Mouse (Mus musculus): ENCODE measurements around the gene Nav2. TPM values are rescaled to one million over a fixed set of nuclear protein-coding genes. Genes with fewer than 3 reads are reported as not detected.

The Nav2 gene
- total and polyA plus RNA-seq, 3 experiments = 20.4 to 49.9 (median 34.4) TPM

- Histone ChIP-seq H3K4me3 (no peak overlapping the region), H3K9ac (ENCODE audit: low read depth, low read length) (no peak overlapping the region), H3K27me3 (ENCODE audit: control insufficient read depth, insufficient read depth, low read length) (no peaks in the 10 kb centered on the region), H3K36me3 (ENCODE audit: control insufficient read depth, insufficient read depth, low read length) (no peaks in the 10 kb centered on the region), H3K79me2 (replicated peaks; ENCODE audit: control insufficient read depth, insufficient read depth, low read length) (no peaks in the 10 kb centered on the region), H3K27ac (no peak overlapping the region), H3K4me1 (ENCODE audit: control insufficient read depth, insufficient read depth, low read length) (no peaks in the 10 kb centered on the region; the same call in 1 of the 2 replicates)
- 87% methylated on average over 10 of the region's 10 CpGs for WGBS
- DNase-seq = no peak
- TF ChIP-seq POLR2A (IDR thresholded peaks at IDR 0.05; ENCODE audit: insufficient read depth, low read depth, low read length) (no peak), EP300 (IDR thresholded peaks at IDR 0.05; ENCODE audit: insufficient read depth, low read depth, low read length) (no peak), CTCF (IDR thresholded peaks at IDR 0.05) (no peak)
- intact Hi-C loops (cut with DNase I) = no loop called here
Observed at GRCm38 (mm10) chr7:49457890-49458289, 549.4 kb downstream of the Nav2 start.

- no peaks in the 10 kb centered on the region; the same call in 1 of the 2 replicates for H3K4me1 ChIP-seq (ENCODE audit: control insufficient read depth, insufficient read depth, low read length)
- peak overlapping the region; percentile 43 for H3K4me3 ChIP-seq
- no peaks in the 10 kb centered on the region for H3K36me3 ChIP-seq (ENCODE audit: control insufficient read depth, insufficient read depth, low read length)
- H3K27me3 ChIP-seq (ENCODE audit: control insufficient read depth, insufficient read depth, low read length) = no peaks in the 10 kb centered on the region
- TF ChIP-seq EP300 (IDR thresholded peaks at IDR 0.05; ENCODE audit: insufficient read depth, low read depth, low read length) (no peak), POLR2A (IDR thresholded peaks at IDR 0.05; ENCODE audit: insufficient read depth, low read depth, low read length) (no peak), CTCF (IDR thresholded peaks at IDR 0.05) (no peak)
- H3K9ac ChIP-seq (ENCODE audit: low read depth, low read length) = peak overlapping the region; percentile 55; the same call in 1 of the 2 replicates
- H3K27ac ChIP-seq = peak overlapping the region; percentile 45
- H3K79me2 ChIP-seq (replicated peaks; ENCODE audit: control insufficient read depth, insufficient read depth, low read length) = no peaks in the 10 kb centered on the region
- DNase-seq = peak in 1 of 2 experiments; percentile 44
- intact Hi-C loops (cut with DNase I) = no loop called here
- 25% methylated on average over 10 of the region's 10 CpGs for WGBS
Observed at GRCm38 (mm10) chr7:49462328-49462811, 553.9 kb downstream of the Nav2 start.

- Histone ChIP-seq H3K27ac (no peak overlapping the region), H3K36me3 (ENCODE audit: control insufficient read depth, insufficient read depth, low read length) (no peaks in the 10 kb centered on the region), H3K4me1 (ENCODE audit: control insufficient read depth, insufficient read depth, low read length) (peaks cover 5% of the 10 kb centered on the region), H3K9ac (ENCODE audit: low read depth, low read length) (no peak overlapping the region), H3K79me2 (replicated peaks; ENCODE audit: control insufficient read depth, insufficient read depth, low read length) (no peaks in the 10 kb centered on the region), H3K27me3 (ENCODE audit: control insufficient read depth, insufficient read depth, low read length) (no peaks in the 10 kb centered on the region), H3K4me3 (no peak overlapping the region)
- DNase-seq = peak; percentile 40 to 49
- intact Hi-C loops (cut with DNase I) = loop anchor here (1.0 to 2.0 kb wide), 2 partner anchors 133 to 283 kb away; no protein-coding TSS in a partner anchor
- 17% methylated on average over 10 of the region's 10 CpGs for WGBS
- no peak for TF ChIP-seq POLR2A (IDR thresholded peaks at IDR 0.05; ENCODE audit: insufficient read depth, low read depth, low read length)
- no peak for TF ChIP-seq EP300 (IDR thresholded peaks at IDR 0.05; ENCODE audit: insufficient read depth, low read depth, low read length)
- TF ChIP-seq CTCF (IDR thresholded peaks at IDR 0.05) = peak; percentile 81
Observed at GRCm38 (mm10) chr7:49467861-49468260, 559.3 kb downstream of the Nav2 start.

GRCm38 (mm10) chr7:49468492-49469205, 560.1 kb downstream of the Nav2 start:
- no peak for TF ChIP-seq EP300 (IDR thresholded peaks at IDR 0.05; ENCODE audit: insufficient read depth, low read depth, low read length)
- no peak for TF ChIP-seq POLR2A (IDR thresholded peaks at IDR 0.05; ENCODE audit: insufficient read depth, low read depth, low read length)
- no peak for TF ChIP-seq CTCF (IDR thresholded peaks at IDR 0.05)
- Histone ChIP-seq H3K4me1 (ENCODE audit: control insufficient read depth, insufficient read depth, low read length) (peaks cover 5% of the 10 kb centered on the region), H3K79me2 (replicated peaks; ENCODE audit: control insufficient read depth, insufficient read depth, low read length) (no peaks in the 10 kb centered on the region), H3K36me3 (ENCODE audit: control insufficient read depth, insufficient read depth, low read length) (no peaks in the 10 kb centered on the region), H3K9ac (ENCODE audit: low read depth, low read length) (no peak overlapping the region), H3K27ac (no peak overlapping the region), H3K4me3 (no peak overlapping the region), H3K27me3 (ENCODE audit: control insufficient read depth, insufficient read depth, low read length) (no peaks in the 10 kb centered on the region)
- intact Hi-C loops (cut with DNase I) = loop anchor here (1.0 to 2.0 kb wide), 2 partner anchors 133 to 282 kb away; no protein-coding TSS in a partner anchor
- DNase-seq = no peak
- WGBS = 82% methylated on average over 8 of the region's 8 CpGs

- H3K9ac ChIP-seq (ENCODE audit: low read depth, low read length) = no peak overlapping the region
- peaks cover 5% of the 10 kb centered on the region for H3K4me1 ChIP-seq (ENCODE audit: control insufficient read depth, insufficient read depth, low read length)
- no peak for TF ChIP-seq POLR2A (IDR thresholded peaks at IDR 0.05; ENCODE audit: insufficient read depth, low read depth, low read length)
- peak; percentile 86 for TF ChIP-seq CTCF (IDR thresholded peaks at IDR 0.05)
- 0 out of 2 replicates have a peak, but pooled peaks have one; percentile 52 for TF ChIP-seq EP300 (IDR thresholded peaks at IDR 0.05; ENCODE audit: insufficient read depth, low read depth, low read length)
- H3K79me2 ChIP-seq (replicated peaks; ENCODE audit: control insufficient read depth, insufficient read depth, low read length) = no peaks in the 10 kb centered on the region
- intact Hi-C loops (cut with DNase I) = loop anchor here (5.0 kb wide), 1 partner anchor 96 kb away; no protein-coding TSS in a partner anchor
- DNase-seq = peak; percentile 45 to 68
- H3K36me3 ChIP-seq (ENCODE audit: control insufficient read depth, insufficient read depth, low read length) = no peaks in the 10 kb centered on the region
- H3K27me3 ChIP-seq (ENCODE audit: control insufficient read depth, insufficient read depth, low read length) = no peaks in the 10 kb centered on the region
- H3K27ac ChIP-seq = no peak overlapping the region
- H3K4me3 ChIP-seq = no peak overlapping the region
- 39% methylated on average over 3 of the region's 3 CpGs for WGBS
Observed at GRCm38 (mm10) chr7:49471278-49471677, 562.8 kb downstream of the Nav2 start.

GRCm38 (mm10) chr7:49475282-49475681, 566.8 kb downstream of the Nav2 start:
- WGBS = 65% methylated on average over 6 of the region's 6 CpGs
- H3K4me1 ChIP-seq (ENCODE audit: control insufficient read depth, insufficient read depth, low read length) = peaks cover 5% of the 10 kb centered on the region
- no peak overlapping the region for H3K27ac ChIP-seq

More at GRCm38 (mm10) chr7:49475282-49475681, 566.8 kb downstream of the Nav2 start:
- Histone ChIP-seq H3K4me3 (no peak overlapping the region), H3K36me3 (ENCODE audit: control insufficient read depth, insufficient read depth, low read length) (no peaks in the 10 kb centered on the region), H3K27me3 (ENCODE audit: control insufficient read depth, insufficient read depth, low read length) (no peaks in the 10 kb centered on the region), H3K9ac (ENCODE audit: low read depth, low read length) (no peak overlapping the region), H3K79me2 (replicated peaks; ENCODE audit: control insufficient read depth, insufficient read depth, low read length) (no peaks in the 10 kb centered on the region)
- intact Hi-C loops (cut with DNase I) = no loop called here
- TF ChIP-seq CTCF (IDR thresholded peaks at IDR 0.05) = no peak
- TF ChIP-seq POLR2A (IDR thresholded peaks at IDR 0.05; ENCODE audit: insufficient read depth, low read depth, low read length) = no peak
- TF ChIP-seq EP300 (IDR thresholded peaks at IDR 0.05; ENCODE audit: insufficient read depth, low read depth, low read length) = no peak
- no peak for DNase-seq

Data from heart, adult 2 months (tissue).